8 mouse cellular contexts compared by ENCODE assay signal in genomic region chr10:20178807-20179605, GRCm38 (mm10). TPM values are rescaled to one million over a fixed set of nuclear protein-coding genes. Genes with fewer than 3 reads are reported as not detected.
DNase-seq lines count a peak whose midpoint lies in the region; ATAC-seq lines count a peak whose summit lies in the region.
"Had no signal": no experiment of that assay in that cellular context is flagged by ENCODE, and none has a peak within 500 bp of the region (broad histone marks: within the 10 kb centered on the region; RNA-seq: fewer than 3 reads in every experiment).

No protein-coding gene starts in this region.

- peak; percentile 71 for ATAC-seq in erythroid progenitor cell, adult 5-6 weeks (replicated peaks; ENCODE audit: low FRiP score, poor library complexity, severe bottlenecking)

- DNase-seq in thymus, postnatal 14 days = peak; percentile 19
- DNase-seq in thymus, postnatal 36 days = no peak
- peak; percentile 89 to 92 for DNase-seq in kidney, postnatal 36 days
- DNase-seq in yolk sac, embryonic 10.5 days (ENCODE audit: low spot score) = peak; percentile 51
- no peak for DNase-seq in ovary, adult 18-20 months (ENCODE audit: low spot score)
- no peak for DNase-seq in heart, adult 18-20 months
- DNase-seq: heart, postnatal 36 days had no signal

RNA-seq across cellular contexts. Expression of gene Map7, which starts 30.7 kb away (rescaled TPM):
- 0.84 and 2.2 TPM in 2 replicates for total RNA-seq in erythroid progenitor cell, adult 5-6 weeks (2015; ENCODE audit: low replicate concordance)
- 1.0 and 4.8 TPM in 2 replicates for total RNA-seq in erythroid progenitor cell, adult 5-6 weeks (2017; ENCODE audit: low replicate concordance)
- 10 to 100 TPM; 11.2 to 20.6 TPM for total RNA-seq in heart, adult 18-20 months (2021)

Comparison
In these comparisons a context has a peak if more than half of its experiments do, and no peak if none do; other contexts are left out.
1. DNase-seq: peak in thymus, postnatal 14 days (single experiment), kidney, postnatal 36 days (2 of 2) and yolk sac, embryonic 10.5 days (single experiment); none in thymus, postnatal 36 days (0 of 2), ovary, adult 18-20 months (single experiment) and heart, adult 18-20 months (0 of 2).